Mouse (Mus musculus): ENCODE data around the gene Fcgr3.

DNA sequence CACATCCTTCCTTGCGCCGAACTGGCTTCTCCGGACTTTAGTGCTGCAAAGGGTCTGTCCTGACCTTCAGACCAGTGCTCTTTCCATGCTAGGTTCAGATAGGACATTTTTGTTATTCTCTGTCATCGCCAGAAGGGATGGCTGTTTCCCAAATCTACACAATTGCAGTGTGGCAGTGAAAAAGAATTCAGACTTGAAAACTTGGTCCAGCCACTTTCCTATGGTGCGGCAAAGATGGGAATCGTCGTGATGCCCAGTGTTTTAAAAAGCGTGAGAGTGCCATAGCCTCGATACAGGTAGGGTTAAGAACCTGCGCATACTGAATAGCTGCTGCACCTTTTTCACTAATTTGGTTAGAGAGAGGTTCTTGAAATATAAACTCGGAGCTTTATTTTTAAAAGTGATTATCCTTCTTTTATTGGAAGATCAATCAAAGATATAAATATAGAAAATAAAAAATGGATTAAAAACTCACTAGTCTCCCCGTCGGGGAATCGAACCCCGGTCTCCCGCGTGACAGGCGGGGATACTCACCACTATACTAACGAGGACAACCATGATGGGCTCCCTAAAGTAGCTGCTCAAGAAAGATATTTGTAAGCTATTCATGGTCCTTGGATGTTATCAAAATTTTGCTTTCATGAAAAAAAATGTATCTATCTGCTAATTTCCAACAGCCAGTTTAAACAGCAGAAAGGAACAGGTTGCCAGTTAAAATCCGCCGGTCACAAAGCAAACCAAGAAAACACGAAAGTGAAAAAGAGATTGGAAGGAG is 28.0 kb downstream of the Fcgr3 start:
- TF ChIP-seq HCFC1 (IDR thresholded peaks at IDR 0.05; ENCODE audit: borderline replicate concordance, insufficient read depth, low read length) (no peak), ZNF384 (IDR thresholded peaks at IDR 0.05; ENCODE audit: low read depth, low read length) (no peak)
